Mouse (Mus musculus) intestine, postnatal 0 days (tissue): ENCODE data around the gene Abhd6. TPM values are rescaled to one million over a fixed set of nuclear protein-coding genes. Genes with fewer than 3 reads are reported as not detected.

Source experiments
- ATAC-seq: fragments of 200-750 bp; cut with Nextera tagmentation; 2 replicates; pipeline ENCODE4 v1.8.0; 2017; ENCODE audit warnings: mild to moderate bottlenecking, moderate TSS enrichment, moderate library complexity
- H3K27ac ChIP-seq: fragments of 300-500 bp; sonication (generic); 2 replicates; pipeline ENCODE4 v1.5.1; 2014; ENCODE audit warnings: mild to moderate bottlenecking, low read depth, low read length, moderate library complexity
- H3K27me3 ChIP-seq: fragments of 300-500 bp; sonication (generic); replicated peaks from 2 replicates; pipeline ENCODE4 v1.6.1; 2014; ENCODE audit warnings: low read length, mixed read lengths; ENCODE audit not compliant: control insufficient read depth, insufficient read depth
- H3K36me3 ChIP-seq: fragments of 300-500 bp; sonication (generic); 2 replicates; pipeline ENCODE4 v1.6.1; 2014; ENCODE audit warnings: mild to moderate bottlenecking, moderate library complexity; ENCODE audit not compliant: control insufficient read depth, insufficient read depth
- H3K4me1 ChIP-seq: fragments of 300-500 bp; sonication (generic); replicated peaks from 2 replicates; pipeline ENCODE4 v1.6.1; 2014; ENCODE audit warnings: antibody characterized with exemption, low read length, mixed read lengths; ENCODE audit not compliant: control insufficient read depth, insufficient read depth
- H3K4me2 ChIP-seq: fragments of 300-500 bp; sonication (generic); replicated peaks from 2 replicates; pipeline ENCODE4 v1.6.1; 2014; ENCODE audit warnings: low read depth, mild to moderate bottlenecking, moderate library complexity
- H3K4me3 ChIP-seq: fragments of 300-500 bp; sonication (generic); 2 replicates; pipeline ENCODE4 v1.5.1; 2014; ENCODE audit warnings: low read depth, low read length
- H3K9ac ChIP-seq: fragments of 300-500 bp; sonication (generic); 2 replicates; pipeline ENCODE4 v1.6.1; 2014; ENCODE audit warnings: mild to moderate bottlenecking, low read depth, low read length
- H3K9me3 ChIP-seq: fragments of 300-500 bp; sonication (generic); 2 replicates; pipeline ENCODE4 v1.6.1; 2016; ENCODE audit warnings: mixed run types; ENCODE audit not compliant: control insufficient read depth
- CTCF ChIP-seq: sonication (generic); IDR thresholded peaks from 2 replicates; pipeline ENCODE4 v1.5.1; 2016; ENCODE audit warnings: low read depth, mild to moderate bottlenecking, control low read depth, antibody characterized with exemption, moderate library complexity
- WGBS: fragments of 180-500 bp; shearing (Covaris S2); extraction: QIAGEN DNeasy Blood & Tissue Kit; methylation state at CpG from one replicate; pipeline ENCODE4 v1.1.7; 2014; 5-methylcytosine and 5-hydroxymethylcytosine counted together
- polyA plus RNA-seq: library from polyadenylated mRNA; unstranded; fragments of >200 nt; fragmentation: Nextera tagmentation; extraction: Ambion mirVana; gene quantifications from 2 replicates; pipeline ENCODE4 v1.2.1, GENCODE M21; 2015

Gene Abhd6
- polyA plus RNA-seq, 1 experiment from 2014 or later, result 11.8 TPM

DNA sequence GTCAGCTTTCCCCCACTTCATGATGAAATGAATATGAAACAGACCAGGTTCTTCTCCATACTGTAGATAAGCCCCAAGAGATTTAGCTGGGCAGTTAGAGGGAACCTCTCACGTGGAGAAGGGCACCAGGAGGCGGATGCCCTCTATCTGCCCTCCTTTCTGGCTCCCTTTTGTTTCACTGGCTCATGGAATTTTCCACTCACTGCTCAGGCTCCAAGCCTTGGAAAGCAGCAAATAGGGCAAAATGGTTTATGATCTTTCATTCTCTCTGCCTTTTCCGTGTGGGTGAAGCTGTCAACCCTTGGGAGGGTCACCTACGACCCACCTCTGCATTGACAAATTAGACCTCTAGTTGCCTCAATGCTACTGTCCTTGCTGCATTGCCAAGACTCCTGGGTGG lies 27.8 kb downstream of the Abhd6 start:
- Histone ChIP-seq H3K27me3 (no peaks in the 10 kb centered on the region), H3K4me2 (no peak overlapping the region), H3K9me3 (no peaks in the 10 kb centered on the region), H3K9ac (no peak overlapping the region), H3K4me1 (no peaks in the 10 kb centered on the region), H3K36me3 (no peaks in the 10 kb centered on the region), H3K27ac (no peak overlapping the region), H3K4me3 (no peak overlapping the region)
- no peak for ATAC-seq
- WGBS, result 63% methylated on average over 4 of the region's 4 CpGs
- TF ChIP-seq CTCF, result no peak

DNA sequence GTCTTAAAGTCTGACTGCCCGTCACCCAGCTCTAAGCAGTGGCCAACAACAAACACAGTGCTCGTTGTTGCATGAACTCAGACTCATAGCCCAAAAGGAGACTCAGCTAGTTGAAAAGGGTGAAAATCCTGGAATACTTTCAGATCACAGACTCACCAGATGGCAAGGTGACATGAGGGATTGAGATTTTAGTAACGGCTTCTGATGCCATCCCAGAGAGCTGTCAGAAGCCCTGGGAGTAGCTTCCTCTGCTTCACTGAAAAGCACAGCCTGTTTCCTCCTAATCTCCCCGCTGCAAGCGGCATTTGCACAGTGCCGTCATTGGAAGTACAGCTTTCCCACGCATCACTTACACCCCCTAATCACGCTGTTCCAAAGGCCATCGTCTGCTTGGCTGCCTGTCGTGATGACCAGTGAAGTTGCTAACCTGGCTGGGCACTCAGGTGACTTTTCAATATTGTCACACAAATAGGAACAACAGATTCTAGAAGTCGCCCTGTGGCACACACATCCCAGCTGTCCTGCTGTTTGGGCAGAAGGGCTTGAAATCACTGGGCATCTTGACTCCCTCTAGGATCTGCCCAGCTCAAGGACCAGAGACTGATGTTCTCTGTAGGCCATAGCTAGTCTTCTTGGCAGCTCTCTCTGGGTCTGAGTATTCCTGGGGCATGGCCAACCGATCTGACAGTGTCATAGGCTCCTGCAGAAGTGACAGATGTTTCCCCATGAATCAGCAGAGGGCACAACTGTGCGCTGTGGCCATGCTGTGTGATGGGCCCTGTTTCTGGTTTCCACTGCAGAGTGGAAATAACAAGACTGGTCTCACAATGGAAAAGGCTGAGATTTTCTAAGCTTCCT lies 29.6 kb downstream of the Abhd6 start:
- H3K36me3 ChIP-seq, result no peaks in the 10 kb centered on the region
- no peak overlapping the region for H3K4me3 ChIP-seq
- H3K4me1 ChIP-seq, result no peaks in the 10 kb centered on the region
- no peaks in the 10 kb centered on the region for H3K9me3 ChIP-seq
- no peak overlapping the region for H3K27ac ChIP-seq
- no peak for ATAC-seq
- no peaks in the 10 kb centered on the region for H3K27me3 ChIP-seq
- H3K9ac ChIP-seq, result no peak overlapping the region
- TF ChIP-seq CTCF, result no peak
- WGBS, result 80% methylated on average over 13 of the region's 13 CpGs
- H3K4me2 ChIP-seq, result no peak overlapping the region

DNA sequence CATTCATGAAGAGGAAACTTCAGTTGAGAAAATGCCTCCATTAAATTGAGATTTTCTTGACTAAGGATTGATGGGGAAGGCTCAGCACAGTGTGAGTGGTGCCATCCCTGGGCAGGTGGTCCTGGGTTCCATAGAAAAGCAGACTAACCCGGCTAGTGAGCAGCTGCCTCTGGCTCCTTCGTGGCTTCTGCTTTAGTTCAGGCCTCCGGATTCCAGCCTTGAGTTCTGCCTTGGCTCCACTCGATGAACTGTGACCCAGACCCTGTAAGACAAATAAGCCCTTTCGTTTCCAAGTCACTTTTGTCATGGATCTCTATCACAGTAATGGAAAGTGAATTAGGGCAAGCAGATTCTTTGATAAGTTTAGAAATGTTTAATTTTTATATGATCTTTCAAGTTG lies 31.9 kb downstream of the Abhd6 start:
- no peak overlapping the region for H3K4me2 ChIP-seq
- H3K9me3 ChIP-seq, result no peaks in the 10 kb centered on the region
- H3K4me1 ChIP-seq, result no peaks in the 10 kb centered on the region
- H3K9ac ChIP-seq, result no peak overlapping the region
- no peak for TF ChIP-seq CTCF
- WGBS, result 68% methylated on average over 5 of the region's 5 CpGs
- no peaks in the 10 kb centered on the region for H3K36me3 ChIP-seq
- H3K27ac ChIP-seq, result no peak overlapping the region
- no peaks in the 10 kb centered on the region for H3K27me3 ChIP-seq
- H3K4me3 ChIP-seq, result no peak overlapping the region
- ATAC-seq, result no peak

- no peak overlapping the region for H3K9ac ChIP-seq
- WGBS, result 79% methylated on average over 6 of the region's 6 CpGs
- TF ChIP-seq CTCF, result no peak
- no peaks in the 10 kb centered on the region for H3K9me3 ChIP-seq
- H3K27ac ChIP-seq, result no peak overlapping the region
- H3K36me3 ChIP-seq, result no peaks in the 10 kb centered on the region
- no peak for ATAC-seq
- no peaks in the 10 kb centered on the region for H3K4me1 ChIP-seq
- no peak overlapping the region for H3K4me2 ChIP-seq
- no peaks in the 10 kb centered on the region for H3K27me3 ChIP-seq
- no peak overlapping the region for H3K4me3 ChIP-seq
Observed at GRCm38 (mm10) chr14:8035951-8036350, 33.2 kb downstream of the Abhd6 start.

DNA sequence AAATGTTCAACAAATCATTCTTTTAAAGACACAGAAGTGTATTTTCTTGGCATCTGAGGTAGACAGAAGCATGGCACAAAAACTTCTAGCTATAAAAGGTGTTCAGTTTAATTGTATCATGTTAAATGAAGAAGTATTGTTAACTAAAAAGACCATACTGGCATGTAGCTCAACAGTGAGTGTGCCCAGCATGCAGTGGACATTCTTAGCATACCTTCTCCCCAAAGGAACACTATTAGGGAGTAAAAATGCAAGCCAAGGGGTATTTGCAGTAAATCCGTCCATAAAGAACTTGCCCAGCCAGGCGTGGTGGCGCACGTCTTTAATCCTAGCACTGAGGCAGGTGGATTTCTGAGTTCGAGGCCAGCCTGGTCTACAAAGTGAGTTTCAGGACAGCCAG lies 33.7 kb downstream of the Abhd6 start:
- H3K4me1 ChIP-seq, result no peaks in the 10 kb centered on the region
- WGBS, result 84% methylated on average over 5 of the region's 5 CpGs

GRCm38 (mm10) chr14:8038150-8038549 lies 35.4 kb downstream of the Abhd6 start:
- H3K4me1 ChIP-seq, result no peaks in the 10 kb centered on the region
- H3K4me3 ChIP-seq, result no peak overlapping the region
- no peak overlapping the region for H3K4me2 ChIP-seq
- no peak for TF ChIP-seq CTCF
- no peak for ATAC-seq
- no peaks in the 10 kb centered on the region for H3K27me3 ChIP-seq
- H3K27ac ChIP-seq, result no peak overlapping the region
- H3K36me3 ChIP-seq, result no peaks in the 10 kb centered on the region
- no peaks in the 10 kb centered on the region for H3K9me3 ChIP-seq
- WGBS, result 78% methylated on average over 5 of the region's 5 CpGs
- H3K9ac ChIP-seq, result no peak overlapping the region

More for the DNA sequence above, 33.7 kb downstream of the Abhd6 start:
- Histone ChIP-seq H3K27ac (no peak overlapping the region), H3K27me3 (no peaks in the 10 kb centered on the region), H3K9me3 (no peaks in the 10 kb centered on the region), H3K4me2 (no peak overlapping the region), H3K36me3 (no peaks in the 10 kb centered on the region), H3K9ac (no peak overlapping the region), H3K4me3 (no peak overlapping the region)
- TF ChIP-seq CTCF, result no peak
- ATAC-seq, result no peak
